Mouse (Mus musculus) duodenum, adult 2 months (tissue): ENCODE results near the gene Gm3173. TPM values are rescaled to one million over a fixed set of nuclear protein-coding genes. Genes with fewer than 3 reads are reported as not detected.

Source experiments
- polyA plus RNA-seq: library from polyadenylated mRNA; depleted of rRNA; stranded (reverse); fragments of >200 nt; gene quantifications from 2 replicates; pipeline ENCODE4 v1.2.3, GENCODE M21; 2012; ENCODE audit warnings: low replicate concordance; rRNA removed

Gm3173 gene
- not detected in 2 replicates for polyA plus RNA-seq

GRCm38 (mm10) chr14:4430692-4431091 is at the start of gene Gm3173:
Gene Gm3173 (plus strand): TSS chr14:4430992.

GRCm38 (mm10) chr14:4397226-4397625 is 33.6 kb upstream of the Gm3173 start, which contains the start of gene Gm3159:
Gene Gm3159 (plus strand): TSS chr14:4397526.

GRCm38 (mm10) chr14:4414965-4415835 is 15.6 kb upstream of the Gm3173 start, which contains the start of gene Gm3164:
Gene Gm3164 (plus strand): TSS chr14:4415448.

GRCm38 (mm10) chr14:4481445-4481844 is 50.7 kb downstream of the Gm3173 start, which contains the start of gene Gm3182:
Gene Gm3182 (plus strand): TSS chr14:4481745.

GRCm38 (mm10) chr14:4555105-4555504 is 124.3 kb downstream of the Gm3173 start, which contains the start of gene Gm3047:
Gene Gm3047 (plus strand): TSS chr14:4555405.

Other genes starting within 250 kb of the Gm3173 start
- not detected in 2 replicates for gene Gm2974, start 248.4 kb upstream of the Gm3173 start, polyA plus RNA-seq
- gene Gm3138, start 181.4 kb upstream of the Gm3173 start, polyA plus RNA-seq: not detected in 2 replicates
- gene Gm3149, start 113.7 kb upstream of the Gm3173 start, polyA plus RNA-seq: not detected in 2 replicates
- not detected in 2 replicates for gene 2610042L04Rik, start 96.2 kb upstream of the Gm3173 start, polyA plus RNA-seq
- gene Gm3159, start 33.5 kb upstream of the Gm3173 start, polyA plus RNA-seq: not detected in 2 replicates
- not detected in 2 replicates for gene Gm3164, start 15.5 kb upstream of the Gm3173 start, polyA plus RNA-seq
- gene Gm3182, start 50.8 kb downstream of the Gm3173 start, polyA plus RNA-seq: not detected in 2 replicates
- not detected in 2 replicates for gene Gm3047, start 124.4 kb downstream of the Gm3173 start, polyA plus RNA-seq
- not detected in 2 replicates for gene Gm8159, start 201.4 kb downstream of the Gm3173 start, polyA plus RNA-seq
- gene Gm3239, start 233.2 kb downstream of the Gm3173 start, polyA plus RNA-seq: not detected in 2 replicates